Mouse (Mus musculus): ENCODE results near the gene Clrn2.

DNA sequence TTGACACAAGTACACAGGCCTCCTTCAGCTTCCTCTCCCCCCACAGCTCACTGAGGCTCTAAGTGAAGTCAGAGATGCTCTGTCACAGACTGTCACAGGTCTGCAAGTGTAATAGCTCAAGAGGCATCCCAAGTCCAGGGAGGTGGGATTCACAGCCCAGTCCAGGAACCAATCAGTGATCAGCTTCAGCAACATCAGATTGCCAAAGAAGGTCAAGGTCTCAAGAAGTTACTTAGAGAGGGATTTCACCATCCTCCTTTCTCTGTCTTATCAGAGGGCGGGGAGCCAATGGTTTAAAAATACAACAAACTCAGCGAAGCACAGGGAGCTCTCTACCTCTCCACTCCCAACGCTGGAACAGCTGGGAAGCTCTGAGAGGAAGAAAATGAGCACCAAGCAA is 12.4 kb upstream of the Clrn2 start:
- TF ChIP-seq GATA1 (IDR thresholded peaks at IDR 0.05; ENCODE audit: low read length) = no peak
- TF ChIP-seq TAL1 (IDR thresholded peaks at IDR 0.05; ENCODE audit: low read length) = no peak
